In the genomic region with DNA sequence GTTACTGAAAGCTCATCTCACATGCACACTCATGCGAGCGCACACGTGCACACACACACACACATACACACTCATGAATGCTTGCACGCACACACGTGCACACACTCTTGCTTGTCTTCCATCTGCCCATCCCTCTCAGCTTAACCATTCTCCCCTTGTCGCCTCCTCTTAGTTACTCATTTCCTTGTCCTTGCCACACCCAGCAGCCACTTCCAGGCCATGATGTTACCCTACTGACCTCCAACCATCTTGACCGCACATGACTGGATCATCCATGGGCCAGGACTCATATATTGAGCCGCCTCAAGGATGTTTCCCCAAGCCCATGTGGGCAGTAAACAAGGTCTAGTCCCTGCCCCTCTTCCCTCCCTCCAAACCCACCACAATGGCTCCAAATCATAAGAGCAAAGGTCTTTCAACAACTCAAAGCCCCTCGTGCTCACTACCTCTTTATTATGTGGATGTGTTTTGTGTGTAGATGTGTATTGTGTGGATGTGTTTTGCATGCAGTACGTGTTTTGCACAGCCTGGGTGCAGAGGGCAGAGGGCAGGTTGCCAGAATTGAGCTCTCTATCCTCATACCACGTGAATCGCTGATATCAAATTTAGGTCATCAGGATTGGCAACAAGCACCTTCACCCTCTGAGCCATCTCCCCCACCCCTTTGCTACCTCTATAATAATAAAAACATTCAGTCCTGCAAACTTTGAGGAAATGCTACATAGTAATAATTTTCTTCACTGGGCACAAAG, we compare ENCODE assay signal across 20 mouse cellular contexts.
DNase-seq lines count a peak whose midpoint lies in the region; ATAC-seq and TF ChIP-seq lines count a peak whose summit lies in the region.
"Had no signal": no experiment of that assay in that cellular context is flagged by ENCODE, and none has a peak within 500 bp of the region (broad histone marks: within the 10 kb centered on the region; RNA-seq: fewer than 3 reads in every experiment).

No protein-coding gene starts in this region.

- no peak overlapping the region for H3K27ac ChIP-seq in intestine, postnatal 0 days (ENCODE audit: low read depth, low read length)
- no peak overlapping the region for H3K27ac ChIP-seq in intestine, embryonic 16.5 days (ENCODE audit: low read length)
- H3K27ac ChIP-seq in kidney, embryonic 14.5 days (ENCODE audit: low read depth, low read length): no peak overlapping the region
- H3K27ac ChIP-seq: forebrain, embryonic 10.5 days; hindbrain, embryonic 15.5 days; intestine, embryonic 15.5 days; midbrain, embryonic 10.5 days; stomach, postnatal 0 days had no signal

- WGBS in intestine, postnatal 0 days: 74% methylated on average over 12 of the region's 12 CpGs
- WGBS in intestine, embryonic 16.5 days: 86% methylated on average over 12 of the region's 12 CpGs
- WGBS in kidney, embryonic 14.5 days: 90% methylated on average over 12 of the region's 12 CpGs

- H3K4me3 ChIP-seq in intestine, postnatal 0 days (ENCODE audit: low read depth, low read length): no peak overlapping the region
- no peak overlapping the region for H3K4me3 ChIP-seq in intestine, embryonic 16.5 days (ENCODE audit: low read length)
- H3K4me3 ChIP-seq in kidney, embryonic 14.5 days (ENCODE audit: low read length): no peak overlapping the region
- H3K4me3 ChIP-seq: forebrain, embryonic 10.5 days; heart, embryonic 12.5 days; hindbrain, embryonic 15.5 days; intestine, embryonic 15.5 days; layer of hippocampus, adult 2 months; midbrain, embryonic 10.5 days had no signal

- no peaks in the 10 kb centered on the region for H3K36me3 ChIP-seq in intestine, postnatal 0 days (ENCODE audit: control insufficient read depth, insufficient read depth)
- H3K36me3 ChIP-seq in intestine, embryonic 16.5 days (ENCODE audit: control insufficient read depth, insufficient read depth, low read length): no peaks in the 10 kb centered on the region
- no peaks in the 10 kb centered on the region for H3K36me3 ChIP-seq in kidney, embryonic 14.5 days (ENCODE audit: control insufficient read depth, insufficient read depth, low read length)
- H3K36me3 ChIP-seq: forebrain, embryonic 10.5 days; heart, embryonic 12.5 days; hindbrain, embryonic 15.5 days; intestine, embryonic 15.5 days; midbrain, embryonic 10.5 days had no signal

- H3K9ac ChIP-seq in intestine, postnatal 0 days (ENCODE audit: low read depth, low read length): no peak overlapping the region
- H3K9ac ChIP-seq in intestine, embryonic 16.5 days (ENCODE audit: low read depth, low read length): no peak overlapping the region
- no peak overlapping the region for H3K9ac ChIP-seq in kidney, embryonic 14.5 days (ENCODE audit: low read depth, low read length)
- H3K9ac ChIP-seq: heart, embryonic 12.5 days; hindbrain, embryonic 15.5 days; intestine, embryonic 15.5 days; lung, embryonic 14.5 days had no signal

- peak; percentile 27 for DNase-seq in brain, adult 2 months (ENCODE audit: low read depth, low spot score)
- DNase-seq in testis, postnatal 10 days (ENCODE audit: low spot score): peak; percentile 77
- no peak for DNase-seq in ovary, adult 18-20 months (ENCODE audit: low spot score)
- no peak for DNase-seq in layer of hippocampus, postnatal 14 days (ENCODE audit: low spot score in 2 of 2)
- DNase-seq: adrenal gland, adult 2 months; cerebellum, adult 9-10 months; liver; lung, embryonic 14.5 days; lung, postnatal 36 days; thymus, postnatal 36 days had no signal

- H3K27me3 ChIP-seq in intestine, postnatal 0 days (replicated peaks; ENCODE audit: control insufficient read depth, insufficient read depth, low read length): no peaks in the 10 kb centered on the region
- no peaks in the 10 kb centered on the region for H3K27me3 ChIP-seq in intestine, embryonic 16.5 days (replicated peaks; ENCODE audit: control insufficient read depth, insufficient read depth, low read length)
- no peaks in the 10 kb centered on the region for H3K27me3 ChIP-seq in kidney, embryonic 14.5 days (ENCODE audit: control insufficient read depth, insufficient read depth, low read length)
- H3K27me3 ChIP-seq: heart, embryonic 12.5 days; hindbrain, embryonic 15.5 days; intestine, embryonic 15.5 days had no signal

- peak; percentile 25; the same call in 1 of the 2 replicates for ATAC-seq in intestine, postnatal 0 days
- ATAC-seq in intestine, embryonic 16.5 days: no peak
- 0 out of 2 replicates have a peak, but pooled peaks have one; percentile 24 for ATAC-seq in kidney, embryonic 14.5 days (ENCODE audit: low FRiP score, low TSS enrichment)
- ATAC-seq: intestine, embryonic 15.5 days had no signal

- H3K9me3 ChIP-seq in intestine, postnatal 0 days (ENCODE audit: control insufficient read depth): no peaks in the 10 kb centered on the region
- no peaks in the 10 kb centered on the region for H3K9me3 ChIP-seq in intestine, embryonic 16.5 days (ENCODE audit: control insufficient read depth, low read length)
- H3K9me3 ChIP-seq in kidney, embryonic 14.5 days (ENCODE audit: control insufficient read depth, low read length): no peaks in the 10 kb centered on the region
- H3K9me3 ChIP-seq: forebrain, embryonic 10.5 days; heart, embryonic 12.5 days; hindbrain, embryonic 15.5 days; intestine, embryonic 15.5 days; midbrain, embryonic 10.5 days had no signal

- TF ChIP-seq CTCF in intestine, postnatal 0 days (IDR thresholded peaks at IDR 0.05; ENCODE audit: low read depth): no peak

- no peak overlapping the region for H3K4me2 ChIP-seq in intestine, postnatal 0 days (replicated peaks; ENCODE audit: low read depth)
- H3K4me2 ChIP-seq in intestine, embryonic 16.5 days (ENCODE audit: low read depth, low read length): no peak overlapping the region
- H3K4me2 ChIP-seq in kidney, embryonic 14.5 days (replicated peaks; ENCODE audit: low read depth, low read length): no peak overlapping the region
- H3K4me2 ChIP-seq: heart, embryonic 12.5 days; hindbrain, embryonic 15.5 days; intestine, embryonic 15.5 days; lung, embryonic 14.5 days had no signal

- H3K4me1 ChIP-seq in intestine, postnatal 0 days (replicated peaks; ENCODE audit: control insufficient read depth, insufficient read depth, low read length): 0 out of 2 replicates have a peak, but pooled peaks cover 2% of the 10 kb centered on the region
- H3K4me1 ChIP-seq in intestine, embryonic 16.5 days (ENCODE audit: control insufficient read depth, insufficient read depth, low read length): peaks cover 6% of the 10 kb centered on the region; the same call in 1 of the 2 replicates
- no peaks in the 10 kb centered on the region for H3K4me1 ChIP-seq in kidney, embryonic 14.5 days (ENCODE audit: control insufficient read depth, insufficient read depth, low read length)
- H3K4me1 ChIP-seq: forebrain, embryonic 10.5 days; intestine, embryonic 15.5 days had no signal

Comparison
In these comparisons a context has a peak if more than half of its experiments do, and no peak if none do; other contexts are left out.
1. DNase-seq: peak in brain, adult 2 months (single experiment) and testis, postnatal 10 days (single experiment); none in ovary, adult 18-20 months (single experiment) and layer of hippocampus, postnatal 14 days (0 of 2).